Mouse (Mus musculus) ES-Bruce4 (cell line): Measurements from ENCODE around the gene Adora1. TPM values are rescaled to one million over a fixed set of nuclear protein-coding genes. Genes with fewer than 3 reads are reported as not detected.

Experiments used
- H3K27ac ChIP-seq: 2 replicates; pipeline ENCODE4 v1.5.1; 2012; ENCODE audit warnings: low read length, inconsistent platforms; ENCODE audit not compliant: insufficient read depth
- H3K27me3 ChIP-seq: 2 replicates; pipeline ENCODE4 v1.6.1; 2012; ENCODE audit warnings: mild to moderate bottlenecking, low read length, inconsistent platforms; ENCODE audit not compliant: control insufficient read depth, poor library complexity, insufficient read depth, severe bottlenecking
- H3K36me3 ChIP-seq: 2 replicates; pipeline ENCODE4 v1.6.1; 2012; ENCODE audit warnings: inconsistent platforms, mild to moderate bottlenecking, low read length, moderate library complexity; ENCODE audit not compliant: control insufficient read depth, poor library complexity, insufficient read depth, severe bottlenecking
- H3K4me1 ChIP-seq: one replicate; pipeline ENCODE4 v1.8.1; 2011; ENCODE audit warnings: low read length; ENCODE audit not compliant: control insufficient read depth, insufficient read depth
- H3K4me3 ChIP-seq: 2 replicates; pipeline ENCODE4 v1.5.1; 2011; ENCODE audit warnings: low read depth, mild to moderate bottlenecking, low read length
- H3K9ac ChIP-seq: 2 replicates; pipeline ENCODE4 v1.6.1; 2012; ENCODE audit warnings: low read depth, mild to moderate bottlenecking, inconsistent platforms; ENCODE audit not compliant: poor library complexity, severe bottlenecking
- H3K9me3 ChIP-seq: replicated peaks from 2 replicates; pipeline ENCODE4 v1.6.1; 2012; ENCODE audit warnings: mild to moderate bottlenecking, low read length, inconsistent platforms; ENCODE audit not compliant: control insufficient read depth, poor library complexity, insufficient read depth, severe bottlenecking
- CTCF ChIP-seq: IDR thresholded peaks from one replicate; pipeline ENCODE4 v1.8.1; 2011; ENCODE audit warnings: low read depth, low read length
- EP300 ChIP-seq: IDR thresholded peaks from 2 replicates; pipeline ENCODE4 v1.6.1; 2011; ENCODE audit warnings: low read depth, low read length; ENCODE audit not compliant: insufficient read depth
- POLR2A ChIP-seq: IDR thresholded peaks from one replicate; pipeline ENCODE4 v1.8.1; 2011; ENCODE audit warnings: low read length; ENCODE audit not compliant: insufficient read depth
- polyA plus RNA-seq: library from polyadenylated mRNA; stranded (reverse); fragments of >200 nt; gene quantifications from 2 replicates; pipeline ENCODE4 v1.2.4, GENCODE M21; 2011; ENCODE audit warnings: low read depth; ENCODE audit not compliant: missing spikeins, insufficient read depth, insufficient read length

Gene Adora1
- polyA plus RNA-seq, 1 experiment, result 0.18 TPM

DNA sequence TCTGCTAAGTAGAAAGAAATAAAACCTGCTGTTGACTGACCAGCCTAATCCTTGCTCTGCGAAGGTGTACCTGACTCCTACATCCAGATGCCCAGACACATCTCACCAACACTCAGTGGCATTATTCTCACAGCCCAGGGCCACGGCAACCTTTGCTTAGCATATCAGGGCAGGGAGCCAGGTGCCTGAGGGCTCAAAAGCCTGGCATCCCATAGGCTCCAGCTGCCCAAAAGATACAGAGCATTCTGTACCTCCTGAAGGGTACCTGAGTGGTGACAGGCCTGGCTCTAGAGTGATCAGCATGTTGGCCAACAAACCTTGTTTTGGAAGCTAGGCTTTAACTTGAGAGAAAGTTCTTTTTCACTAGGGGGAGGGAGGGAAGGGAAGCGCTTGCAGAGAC, 4.0 kb downstream of the Adora1 start:
- Histone ChIP-seq H3K9ac (no peak overlapping the region), H3K4me1 (no peaks in the 10 kb centered on the region), H3K36me3 (no peaks in the 10 kb centered on the region), H3K27ac (no peak overlapping the region), H3K27me3 (peaks cover 11% of the 10 kb centered on the region; the same call in 1 of the 2 replicates), H3K9me3 (no peaks in the 10 kb centered on the region), H3K4me3 (no peak overlapping the region)
- TF ChIP-seq POLR2A, result no peak

DNA sequence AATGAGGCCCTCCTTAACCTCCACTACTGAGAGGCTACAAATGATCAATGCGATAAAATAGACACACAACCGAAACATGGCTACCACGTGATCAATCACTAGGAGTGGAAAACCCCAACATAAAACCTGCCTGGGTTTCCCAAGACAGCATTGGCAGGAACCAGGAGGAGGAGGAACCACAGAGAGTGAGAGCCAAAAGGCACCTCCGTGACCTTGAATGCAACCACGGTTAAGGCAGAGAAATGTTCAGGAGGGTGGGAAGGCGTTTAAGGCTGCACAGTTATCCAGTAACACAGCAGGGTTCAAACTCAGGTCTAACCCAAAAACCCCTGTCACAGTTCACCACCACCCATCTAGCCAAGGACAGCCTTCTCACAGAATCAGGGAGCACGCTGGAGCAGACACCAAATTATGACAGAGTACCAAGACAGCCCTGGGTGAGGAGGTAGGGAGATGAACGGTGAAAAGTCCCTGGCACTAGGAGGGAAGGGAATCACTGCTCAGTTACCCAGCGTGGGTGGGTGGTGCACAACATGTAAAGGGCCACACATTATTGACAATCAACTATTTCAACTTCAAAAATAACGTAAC, 4.5 kb downstream of the Adora1 start:
- H3K27me3 ChIP-seq, result peaks cover 8% of the 10 kb centered on the region; the same call in 1 of the 2 replicates

GRCm38 (mm10) chr1:134229806-134230575, 5.2 kb downstream of the Adora1 start:
- no peak overlapping the region for H3K4me3 ChIP-seq
- no peaks in the 10 kb centered on the region for H3K36me3 ChIP-seq
- TF ChIP-seq CTCF (no peak), EP300 (no peak), POLR2A (no peak)
- H3K9ac ChIP-seq, result no peak overlapping the region
- peaks cover 3% of the 10 kb centered on the region; the same call in 1 of the 2 replicates for H3K27me3 ChIP-seq
- no peak overlapping the region for H3K27ac ChIP-seq
- H3K4me1 ChIP-seq, result no peaks in the 10 kb centered on the region
- H3K9me3 ChIP-seq, result no peaks in the 10 kb centered on the region

More for the DNA sequence above, 4.5 kb downstream of the Adora1 start:
- no peaks in the 10 kb centered on the region for H3K4me1 ChIP-seq
- TF ChIP-seq POLR2A (no peak), CTCF (no peak), EP300 (no peak)
- no peak overlapping the region for H3K27ac ChIP-seq
- no peaks in the 10 kb centered on the region for H3K36me3 ChIP-seq
- H3K4me3 ChIP-seq, result no peak overlapping the region
- no peak overlapping the region for H3K9ac ChIP-seq
- H3K9me3 ChIP-seq, result no peaks in the 10 kb centered on the region

GRCm38 (mm10) chr1:134226739-134227138, 8.5 kb downstream of the Adora1 start:
- H3K27ac ChIP-seq, result no peak overlapping the region
- H3K4me1 ChIP-seq, result no peaks in the 10 kb centered on the region
- H3K9me3 ChIP-seq, result no peaks in the 10 kb centered on the region
- no peaks in the 10 kb centered on the region for H3K27me3 ChIP-seq
- H3K4me3 ChIP-seq, result no peak overlapping the region
- no peak overlapping the region for H3K9ac ChIP-seq
- no peaks in the 10 kb centered on the region for H3K36me3 ChIP-seq
- TF ChIP-seq POLR2A, result no peak
- TF ChIP-seq EP300, result no peak
- no peak for TF ChIP-seq CTCF

GRCm38 (mm10) chr1:134225375-134225774, 9.9 kb downstream of the Adora1 start:
- no peaks in the 10 kb centered on the region for H3K27me3 ChIP-seq
- no peak overlapping the region for H3K9ac ChIP-seq
- H3K4me3 ChIP-seq, result no peak overlapping the region
- H3K4me1 ChIP-seq, result no peaks in the 10 kb centered on the region
- no peaks in the 10 kb centered on the region for H3K36me3 ChIP-seq
- no peaks in the 10 kb centered on the region for H3K9me3 ChIP-seq
- H3K27ac ChIP-seq, result no peak overlapping the region
- TF ChIP-seq CTCF, result no peak
- no peak for TF ChIP-seq EP300
- TF ChIP-seq POLR2A, result no peak

DNA sequence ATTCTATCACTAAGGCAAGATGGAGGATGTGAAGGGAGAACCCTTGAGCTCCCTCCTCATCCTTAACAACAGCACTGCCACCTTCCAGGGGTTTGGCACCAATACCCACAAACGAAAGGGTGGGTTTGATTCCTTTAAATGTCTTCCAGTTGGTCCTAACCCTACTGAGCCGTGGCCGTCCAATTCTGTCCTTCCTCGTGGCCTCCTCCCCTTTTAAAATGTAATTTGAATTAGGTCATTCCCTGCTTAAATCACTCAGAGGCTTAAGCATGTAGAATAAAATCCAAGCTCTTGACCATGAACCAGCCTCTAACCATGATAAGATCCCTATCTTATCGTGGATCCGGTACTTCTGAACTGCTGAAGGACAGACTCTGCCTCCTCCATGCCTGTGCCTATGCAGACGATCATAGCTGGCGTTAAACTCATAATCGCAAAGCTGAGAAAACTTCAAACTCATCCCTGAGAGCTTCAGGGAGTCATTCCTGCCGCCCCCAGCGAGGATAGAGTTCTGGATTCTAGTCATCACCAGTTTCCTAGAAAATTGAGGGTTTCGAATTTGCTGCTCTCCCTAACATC, 10.5 kb downstream of the Adora1 start:
- no peaks in the 10 kb centered on the region for H3K36me3 ChIP-seq
- no peak overlapping the region for H3K27ac ChIP-seq
- H3K27me3 ChIP-seq, result no peaks in the 10 kb centered on the region
- H3K4me3 ChIP-seq, result no peak overlapping the region
- TF ChIP-seq POLR2A (no peak), CTCF (no peak), EP300 (no peak)
- H3K9ac ChIP-seq, result no peak overlapping the region
- H3K4me1 ChIP-seq, result no peaks in the 10 kb centered on the region
- no peaks in the 10 kb centered on the region for H3K9me3 ChIP-seq
